Mouse (Mus musculus) midbrain, embryonic 10.5 days (tissue): ENCODE measurements around the gene Irs3. TPM values are rescaled to one million over a fixed set of nuclear protein-coding genes. Genes with fewer than 3 reads are reported as not detected.

Experiments used
- DNase-seq: peaks from one replicate; pipeline ENCODE4 v3.0.0-alpha.2; 2017; ENCODE audit warnings: low spot score
- H3K27ac ChIP-seq: fragments of 300-500 bp; sonication (generic); replicated peaks from 2 replicates; pipeline ENCODE4 v1.5.1; 2016; ENCODE audit warnings: mild to moderate bottlenecking
- H3K27me3 ChIP-seq: fragments of 300-500 bp; sonication (generic); 2 replicates; pipeline ENCODE4 v1.6.1; 2016; ENCODE audit warnings: low read depth, mild to moderate bottlenecking; ENCODE audit not compliant: poor library complexity, severe bottlenecking
- H3K36me3 ChIP-seq: fragments of 300-500 bp; sonication (generic); 2 replicates; pipeline ENCODE4 v1.6.1; 2016; ENCODE audit warnings: mild to moderate bottlenecking, moderate library complexity
- H3K4me1 ChIP-seq: fragments of 300-500 bp; sonication (generic); 2 replicates; pipeline ENCODE4 v1.6.1; 2016
- H3K4me3 ChIP-seq: fragments of 300-500 bp; sonication (generic); 2 replicates; pipeline ENCODE4 v1.5.1; 2016; ENCODE audit warnings: mild to moderate bottlenecking, moderate library complexity
- H3K9me3 ChIP-seq: fragments of 300-500 bp; sonication (generic); replicated peaks from 2 replicates; pipeline ENCODE4 v1.6.1; 2016; ENCODE audit warnings: mild to moderate bottlenecking
- WGBS: fragments of 180-500 bp; shearing (Covaris S2); methylation state at CpG from one replicate; pipeline ENCODE4 v1.1.7; 2016; 5-methylcytosine and 5-hydroxymethylcytosine counted together
- polyA plus RNA-seq: library from polyadenylated mRNA; unstranded; fragments of >200 nt; fragmentation: Nextera tagmentation; extraction: Ambion mirVana; gene quantifications from 2 replicates; pipeline ENCODE4 v1.2.1, GENCODE M21; 2016

Gene Irs3
- polyA plus RNA-seq, 1 experiment from 2014 or later = 0.48 TPM

DNA sequence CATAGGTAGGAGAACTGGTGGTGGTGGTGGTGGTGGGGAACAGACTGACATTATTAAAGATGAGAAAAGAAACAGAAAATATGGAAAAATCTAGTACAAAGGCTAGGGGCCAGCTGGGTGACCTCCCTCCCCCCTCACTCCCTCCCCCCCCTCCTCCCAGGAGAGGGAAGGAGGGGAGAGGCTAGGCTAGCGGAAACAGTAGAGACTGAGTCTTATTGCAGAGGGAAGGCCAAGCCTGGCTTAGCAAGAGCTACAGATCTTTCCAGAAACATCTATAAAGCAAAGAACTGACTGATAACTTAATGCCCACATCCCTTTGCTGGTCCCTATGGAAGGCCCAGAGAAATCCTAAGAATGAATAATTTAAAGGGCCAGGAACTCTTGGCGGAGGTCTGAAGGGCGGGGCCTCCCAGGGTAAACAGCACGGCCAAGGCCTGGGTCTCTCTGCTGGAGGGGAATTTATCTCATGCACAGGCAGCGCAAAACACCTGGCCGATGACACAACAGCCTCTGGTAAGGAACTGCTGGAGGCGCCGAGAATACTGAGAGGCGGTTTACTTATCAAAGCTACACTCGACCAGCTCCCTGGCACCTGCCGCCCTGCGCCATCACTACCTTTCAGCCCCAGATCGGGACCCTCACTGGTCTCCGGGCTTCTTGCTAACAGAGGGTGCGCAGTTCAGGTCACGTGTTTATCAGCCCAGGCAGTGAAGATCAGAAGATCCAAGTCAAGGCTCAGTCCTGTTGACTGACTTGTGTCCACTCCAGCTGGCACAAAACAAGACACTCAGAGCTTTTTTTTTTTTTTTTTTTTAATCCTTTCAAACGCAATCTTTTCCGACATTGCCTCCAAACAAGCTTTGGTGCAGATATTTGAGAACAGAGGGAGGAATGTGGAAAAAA lies 4.4 kb upstream of the Irs3 start:
- Histone ChIP-seq H3K27ac (peak overlapping the region; percentile 29), H3K9me3 (no peaks in the 10 kb centered on the region), H3K36me3 (peaks cover 39% of the 10 kb centered on the region), H3K27me3 (peaks cover 26% of the 10 kb centered on the region), H3K4me3 (peak overlapping the region; percentile 18), H3K4me1 (peaks cover 41% of the 10 kb centered on the region)
- peak; percentile 38 for DNase-seq
- WGBS = 10% methylated on average over 18 of the region's 18 CpGs

DNA sequence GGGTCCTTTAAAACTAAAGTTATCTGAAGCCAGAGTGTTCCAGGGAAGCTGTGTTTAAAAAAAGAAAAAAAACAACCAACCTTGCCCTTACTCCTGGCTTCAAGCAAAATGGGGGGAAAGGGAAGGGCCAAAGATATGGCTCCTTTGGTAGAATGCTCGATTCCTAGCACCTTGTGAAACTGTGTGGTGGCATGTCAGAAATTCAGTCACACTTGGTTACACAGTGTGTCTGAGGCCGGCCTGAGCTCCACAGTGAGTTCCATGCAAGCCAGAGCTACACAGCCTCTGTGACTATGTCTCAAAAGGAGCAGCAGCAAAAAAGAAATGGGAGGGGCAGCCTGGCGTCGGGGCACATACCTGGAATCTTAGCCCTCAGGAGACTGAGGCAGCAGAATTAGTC lies 3.7 kb upstream of the Irs3 start:
- Histone ChIP-seq H3K27ac (no peak overlapping the region), H3K4me3 (no peak overlapping the region), H3K27me3 (peaks cover 33% of the 10 kb centered on the region), H3K9me3 (no peaks in the 10 kb centered on the region), H3K36me3 (peaks cover 33% of the 10 kb centered on the region), H3K4me1 (peaks cover 46% of the 10 kb centered on the region)
- DNase-seq = no peak
- 38% methylated on average over 4 of the region's 4 CpGs for WGBS

DNA sequence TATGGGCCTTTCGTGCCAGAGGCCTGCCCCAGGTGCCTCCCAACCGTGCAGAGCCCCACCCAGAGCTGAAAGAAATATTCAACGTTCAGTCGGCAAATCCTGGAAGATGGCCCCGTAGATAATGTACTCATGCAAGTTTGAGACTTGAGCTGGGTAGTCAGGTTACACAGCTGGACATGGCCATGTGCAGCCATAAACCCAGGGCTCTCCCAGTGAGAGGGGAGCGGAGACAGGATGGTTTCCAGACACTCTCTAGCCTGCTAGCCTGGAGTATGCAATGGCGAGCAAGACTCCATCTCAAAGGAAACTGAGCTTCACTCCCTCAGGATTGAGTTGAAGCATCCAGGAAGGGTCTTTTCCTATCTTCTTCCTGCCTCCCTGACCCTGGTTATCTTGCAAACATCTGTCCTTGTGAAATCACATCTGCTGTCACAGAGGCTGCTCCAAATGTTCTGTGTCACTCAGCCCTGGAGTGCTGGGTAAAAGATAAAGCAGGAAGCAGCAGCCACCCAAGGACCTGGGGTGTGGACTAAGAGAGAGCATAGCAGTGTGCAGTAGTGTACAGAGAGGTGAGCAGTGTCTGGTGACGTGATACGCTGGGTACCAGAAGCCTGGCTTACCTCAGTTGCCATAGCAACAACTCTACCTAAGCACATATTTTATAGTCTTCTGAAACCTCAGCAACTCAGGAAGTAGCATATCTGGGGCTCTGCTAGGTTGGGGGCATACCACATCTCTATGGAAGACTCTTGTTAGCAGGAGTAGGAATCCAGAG lies 2.5 kb upstream of the Irs3 start:
- Histone ChIP-seq H3K27me3 (peaks cover 45% of the 10 kb centered on the region), H3K27ac (no peak overlapping the region), H3K4me1 (peaks cover 48% of the 10 kb centered on the region), H3K9me3 (no peaks in the 10 kb centered on the region), H3K36me3 (peaks cover 20% of the 10 kb centered on the region), H3K4me3 (no peak overlapping the region)
- WGBS = 80% methylated on average over 9 of the region's 9 CpGs
- no peak for DNase-seq

DNA sequence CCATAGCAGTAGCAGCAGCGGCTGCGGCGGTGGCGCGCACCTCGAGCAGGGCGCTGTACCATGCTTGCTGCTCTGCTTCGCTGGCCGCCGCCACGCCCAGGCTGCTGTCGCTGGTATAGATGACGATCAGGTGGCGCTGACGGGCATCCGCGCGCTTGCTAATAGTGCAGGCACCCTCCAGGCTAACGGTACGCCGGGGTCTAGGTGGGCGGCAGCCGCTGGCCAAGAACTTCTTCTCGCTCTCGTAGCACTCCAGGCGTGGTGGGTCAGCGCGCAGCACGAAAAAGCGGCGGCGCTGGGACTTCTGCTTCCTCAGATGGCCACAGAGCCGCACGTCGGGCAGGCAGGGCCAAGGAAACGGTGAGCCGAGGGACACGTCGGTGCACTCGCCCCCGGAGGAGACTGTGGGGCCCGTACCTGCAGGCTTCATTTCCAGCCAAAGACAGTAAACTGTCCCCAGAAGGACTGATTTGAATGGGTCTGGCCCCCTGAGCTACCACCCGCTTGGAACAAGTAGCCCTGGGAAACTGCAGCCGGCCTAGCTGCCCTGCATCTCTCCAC lies 343 bp downstream of the Irs3 start:
- DNase-seq = peak; percentile 47
- Histone ChIP-seq H3K4me1 (peaks cover 34% of the 10 kb centered on the region), H3K4me3 (peak overlapping the region; percentile 45), H3K9me3 (no peaks in the 10 kb centered on the region), H3K27ac (no peak overlapping the region), H3K36me3 (peaks cover 27% of the 10 kb centered on the region), H3K27me3 (peaks cover 55% of the 10 kb centered on the region)
- 4% methylated on average over 44 of the region's 44 CpGs for WGBS

DNA sequence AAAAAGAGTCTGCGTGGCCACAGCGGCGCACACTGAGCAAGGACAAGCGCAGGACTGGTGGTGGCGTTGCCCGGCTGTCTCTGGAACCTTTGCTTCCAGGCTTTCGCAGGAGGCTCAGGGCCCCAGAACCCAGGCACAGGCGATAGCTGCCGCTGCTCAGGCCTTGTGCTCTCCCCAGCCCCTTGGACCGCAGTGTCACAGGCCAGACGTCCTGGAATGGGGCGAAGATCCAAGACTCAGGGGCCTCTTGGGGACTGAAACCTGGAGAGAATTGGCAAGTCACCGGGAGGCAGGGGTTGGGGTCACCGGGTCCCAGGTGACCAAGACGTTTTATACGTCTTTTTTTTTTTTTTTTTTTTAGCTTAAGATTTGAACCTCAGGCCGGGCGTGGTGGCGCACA lies 1.0 kb downstream of the Irs3 start:
- 0 out of 2 replicates have a peak overlapping the region, but pooled peaks have one; percentile 1 for H3K27ac ChIP-seq
- peaks cover 55% of the 10 kb centered on the region for H3K27me3 ChIP-seq
- no peaks in the 10 kb centered on the region for H3K9me3 ChIP-seq
- H3K4me1 ChIP-seq = peaks cover 27% of the 10 kb centered on the region
- no peak for DNase-seq
- WGBS = 38% methylated on average over 19 of the region's 19 CpGs
- peak overlapping the region; percentile 23; the same call in 1 of the 2 replicates for H3K4me3 ChIP-seq
- peaks cover 34% of the 10 kb centered on the region for H3K36me3 ChIP-seq

DNA sequence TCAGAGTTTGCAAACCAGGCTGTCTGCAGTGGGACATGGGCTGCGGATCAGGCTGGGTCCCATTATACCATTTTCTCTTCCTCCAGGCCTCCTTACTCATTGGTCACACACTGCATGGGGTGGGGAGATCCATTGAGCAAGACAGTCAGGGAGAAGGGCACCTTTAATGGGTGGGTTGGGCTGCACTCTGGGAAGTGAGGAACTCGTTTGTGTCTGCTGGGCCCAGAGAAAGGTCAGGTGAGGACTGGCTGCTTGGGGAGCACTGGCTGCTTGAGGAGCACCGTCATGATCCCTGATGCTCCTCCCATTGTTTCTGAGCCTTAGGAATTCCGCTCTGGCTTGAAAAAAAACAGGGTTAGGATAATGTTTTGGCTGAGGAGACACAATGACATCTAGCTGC lies 2.6 kb downstream of the Irs3 start:
- WGBS = 57% methylated on average over 4 of the region's 4 CpGs
- H3K4me3 ChIP-seq = no peak overlapping the region
- H3K27me3 ChIP-seq = peaks cover 55% of the 10 kb centered on the region
- H3K27ac ChIP-seq = no peak overlapping the region
- H3K36me3 ChIP-seq = peaks cover 50% of the 10 kb centered on the region
- no peaks in the 10 kb centered on the region for H3K9me3 ChIP-seq
- peaks cover 17% of the 10 kb centered on the region for H3K4me1 ChIP-seq
- DNase-seq = no peak

DNA sequence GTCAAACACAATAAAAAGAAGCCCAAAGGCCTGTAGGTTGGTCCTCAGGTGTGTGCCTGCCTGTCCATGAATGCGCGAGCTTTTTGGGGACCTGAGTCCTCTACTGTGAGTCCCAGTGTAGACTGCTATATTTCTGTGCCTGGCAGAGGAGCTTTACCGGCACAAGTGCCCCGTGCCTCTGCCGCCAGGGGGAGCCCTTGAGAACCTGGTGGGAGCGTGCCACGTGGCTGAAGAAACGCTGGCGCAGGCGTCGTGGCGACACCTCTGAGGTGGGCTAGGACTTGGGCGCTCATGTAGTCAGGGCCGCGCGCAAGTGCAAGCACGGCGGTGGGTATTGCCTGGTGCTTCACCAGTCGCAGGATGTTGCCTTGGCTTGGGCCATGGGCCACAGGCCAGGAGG lies 4.5 kb downstream of the Irs3 start, which contains the start of gene Sap25:
Sap25 (plus strand) TSS at position 281 of the 400 bp plus-strand sequence.
- Histone ChIP-seq H3K27ac (no peak within 1 kb of the TSS), H3K9me3 (no peaks in the 10 kb centered on the region), H3K27me3 (peaks cover 40% of the 10 kb centered on the region), H3K36me3 (peaks cover 68% of the 10 kb centered on the region), H3K4me1 (peaks cover 17% of the 10 kb centered on the region), H3K4me3 (no peak within 1 kb of the TSS)
- WGBS = 89% methylated on average over 19 of the region's 19 CpGs
- DNase-seq = no peak

DNA sequence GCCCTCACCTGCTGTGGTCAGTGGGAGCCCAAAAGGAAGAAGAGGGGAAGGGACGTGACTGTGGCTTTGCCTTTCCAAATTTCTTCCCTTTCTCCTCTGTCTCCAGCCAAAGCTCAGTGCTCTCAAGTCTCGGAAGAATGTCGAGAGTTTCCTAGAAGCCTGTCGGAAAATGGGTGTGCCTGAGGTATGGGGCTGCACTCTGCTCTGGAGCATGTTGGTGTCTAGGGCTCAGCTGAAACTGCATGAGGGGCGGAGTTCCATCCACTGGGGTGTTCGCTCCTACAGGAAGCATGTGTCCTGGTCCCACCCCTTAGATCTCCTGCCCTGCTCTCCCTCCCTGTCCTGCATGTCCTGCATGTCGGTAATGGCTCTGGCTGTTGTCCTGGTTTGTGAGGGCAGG lies 6.0 kb downstream of the Irs3 start:
- peaks cover 4% of the 10 kb centered on the region; the same call in 1 of the 2 replicates for H3K4me1 ChIP-seq
- peaks cover 25% of the 10 kb centered on the region for H3K27me3 ChIP-seq
- no peak overlapping the region for H3K27ac ChIP-seq
- no peak for DNase-seq
- H3K36me3 ChIP-seq = peaks cover 84% of the 10 kb centered on the region
- no peak overlapping the region for H3K4me3 ChIP-seq
- no peaks in the 10 kb centered on the region for H3K9me3 ChIP-seq
- 90% methylated on average over 7 of the region's 7 CpGs for WGBS

DNA sequence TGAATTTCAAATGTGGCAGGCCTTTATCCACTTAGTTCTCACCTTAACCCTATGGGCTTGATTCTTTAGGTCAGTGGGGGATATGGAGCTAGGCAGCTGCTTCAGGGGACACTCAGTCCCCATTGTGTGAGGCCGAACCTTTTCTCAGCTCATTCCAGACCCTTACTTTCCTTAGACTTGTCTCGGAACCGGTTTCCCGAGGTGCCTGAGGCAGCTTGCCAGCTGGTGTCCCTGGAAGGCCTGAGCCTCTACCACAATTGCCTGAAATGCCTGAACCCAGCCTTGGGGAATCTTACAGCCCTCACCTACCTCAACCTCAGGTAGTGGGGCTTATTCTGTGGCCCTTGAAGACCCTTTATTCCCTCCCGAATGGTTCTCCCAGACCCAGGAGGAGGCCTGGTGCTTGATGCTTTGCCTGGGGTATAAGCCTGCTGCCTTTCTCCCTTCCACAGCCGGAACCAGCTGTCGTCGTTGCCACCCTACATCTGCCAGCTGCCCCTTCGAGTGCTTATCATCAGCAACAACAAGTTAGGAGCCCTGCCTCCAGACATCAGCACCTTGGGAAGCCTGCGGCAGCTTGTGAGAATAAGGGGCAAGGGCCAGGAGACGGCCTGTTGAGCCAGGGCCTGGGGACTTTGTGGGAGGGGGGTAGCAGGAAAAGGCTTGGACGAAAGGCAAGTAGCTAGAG lies 12.0 kb downstream of the Irs3 start:
- Histone ChIP-seq H3K27ac (no peak overlapping the region; the same call in 1 of the 2 replicates), H3K9me3 (no peaks in the 10 kb centered on the region), H3K27me3 (no peaks in the 10 kb centered on the region), H3K4me3 (no peak overlapping the region), H3K4me1 (peaks cover 43% of the 10 kb centered on the region), H3K36me3 (peaks cover 70% of the 10 kb centered on the region)
- WGBS = 86% methylated on average over 12 of the region's 12 CpGs
- no peak for DNase-seq

DNA sequence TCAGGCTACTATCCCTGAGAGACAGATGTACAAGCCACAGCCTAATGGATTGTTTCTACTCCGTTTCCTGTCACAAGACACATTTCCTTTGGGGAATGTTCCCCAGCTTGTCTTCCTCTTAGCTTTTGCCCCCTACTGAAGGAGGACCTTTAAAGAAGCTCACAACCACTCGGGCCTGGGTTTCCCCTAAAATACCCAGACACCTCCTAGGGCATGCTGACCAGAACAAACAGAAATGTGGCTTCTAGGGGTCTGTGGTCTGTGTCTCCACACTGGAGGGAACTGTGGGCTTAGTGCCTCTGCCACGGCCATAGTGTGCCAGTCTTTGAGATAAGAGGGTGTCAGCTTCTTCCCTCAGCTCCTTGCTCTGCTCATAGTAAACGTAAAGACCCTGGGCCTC lies 13.9 kb downstream of the Irs3 start:
- DNase-seq = no peak
- Histone ChIP-seq H3K27ac (peak overlapping the region; percentile 96; the same call in 1 of the 2 replicates), H3K36me3 (peaks cover 50% of the 10 kb centered on the region), H3K27me3 (no peaks in the 10 kb centered on the region), H3K4me3 (peak overlapping the region; percentile 94; the same call in 1 of the 2 replicates), H3K9me3 (no peaks in the 10 kb centered on the region), H3K4me1 (peaks cover 56% of the 10 kb centered on the region)
- 79% methylated on average over 4 of the region's 4 CpGs for WGBS

DNA sequence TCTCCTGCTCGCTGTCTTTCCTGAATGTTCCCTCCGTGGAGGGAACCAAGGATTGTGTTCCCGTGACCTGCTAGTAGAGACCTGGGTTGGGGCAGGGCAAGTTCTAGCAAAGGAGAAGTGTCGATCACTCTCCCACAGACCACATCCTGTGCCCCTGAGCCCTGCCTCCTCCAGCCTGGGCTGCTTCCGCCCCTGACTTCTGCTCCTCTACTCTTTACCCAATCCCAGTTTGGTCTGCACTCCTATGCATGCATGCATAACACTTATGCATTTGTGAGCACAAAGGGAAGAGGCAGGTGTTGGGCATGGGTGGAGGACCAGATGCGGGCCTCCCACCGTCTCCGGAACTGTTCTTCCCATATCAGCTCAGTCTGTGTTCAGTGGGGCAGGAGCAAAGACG lies 14.3 kb downstream of the Irs3 start:
- Histone ChIP-seq H3K27ac (peak overlapping the region; percentile 96), H3K36me3 (peaks cover 46% of the 10 kb centered on the region), H3K9me3 (no peaks in the 10 kb centered on the region), H3K4me3 (peak overlapping the region; percentile 94), H3K4me1 (peaks cover 56% of the 10 kb centered on the region), H3K27me3 (no peaks in the 10 kb centered on the region)
- WGBS = 75% methylated on average over 9 of the region's 9 CpGs
- DNase-seq = no peak

DNA sequence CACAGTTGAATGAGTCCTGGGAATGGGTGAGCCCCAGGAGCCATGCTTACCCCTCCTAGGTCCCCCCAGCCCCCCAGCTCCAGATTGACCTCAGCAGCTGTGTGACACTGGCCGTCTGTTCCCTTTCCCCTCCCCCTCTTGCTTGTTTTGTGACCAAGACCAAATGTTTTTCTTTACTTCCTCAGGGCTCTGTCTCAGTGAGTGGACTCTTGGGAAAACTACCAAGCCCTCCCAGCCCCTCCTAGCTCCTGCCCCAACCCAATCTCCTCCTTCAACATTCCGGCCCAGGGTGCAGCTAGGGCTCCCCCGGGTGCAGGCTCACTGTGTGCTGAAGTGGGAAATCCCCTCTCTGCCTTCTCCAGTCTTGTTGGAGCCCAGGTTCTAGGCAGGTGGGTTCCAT lies 14.9 kb downstream of the Irs3 start:
- Histone ChIP-seq H3K9me3 (no peaks in the 10 kb centered on the region), H3K27ac (peak overlapping the region; percentile 96), H3K4me1 (peaks cover 60% of the 10 kb centered on the region), H3K4me3 (peak overlapping the region; percentile 94), H3K36me3 (peaks cover 40% of the 10 kb centered on the region), H3K27me3 (no peaks in the 10 kb centered on the region)
- WGBS = 50% methylated on average over 3 of the region's 3 CpGs
- no peak for DNase-seq
